Mouse (Mus musculus) liver, embryonic 13.5 days (tissue): Measurements from ENCODE around the gene Med16. TPM values are rescaled to one million over a fixed set of nuclear protein-coding genes. Genes with fewer than 3 reads are reported as not detected.

ENCODE experiments used
- ATAC-seq: fragments of 200-750 bp; cut with Nextera tagmentation; 2 replicates; pipeline ENCODE4 v1.8.0; 2017; ENCODE audit warnings: low read depth, mild to moderate bottlenecking, moderate number of reproducible peaks, moderate library complexity
- DNase-seq: peaks from one replicate; pipeline ENCODE4 v3.0.0; 2022
- H3K27ac ChIP-seq: fragments of 300-500 bp; sonication (generic); 2 replicates; pipeline ENCODE4 v1.5.1; 2015; ENCODE audit warnings: moderate library complexity, mild to moderate bottlenecking, inconsistent platforms
- H3K27me3 ChIP-seq: fragments of 300-500 bp; sonication (generic); 2 replicates; pipeline ENCODE4 v1.6.1; 2015; ENCODE audit warnings: mild to moderate bottlenecking, inconsistent platforms
- H3K36me3 ChIP-seq: fragments of 300-500 bp; sonication (generic); 2 replicates; pipeline ENCODE4 v1.6.1; 2015; ENCODE audit warnings: mild to moderate bottlenecking, inconsistent platforms
- H3K4me1 ChIP-seq: fragments of 300-500 bp; sonication (generic); replicated peaks from 2 replicates; pipeline ENCODE4 v1.6.1; 2015; ENCODE audit warnings: inconsistent platforms
- H3K4me2 ChIP-seq: fragments of 300-500 bp; sonication (generic); 2 replicates; pipeline ENCODE4 v1.6.1; 2015; ENCODE audit warnings: inconsistent platforms, mild to moderate bottlenecking, moderate library complexity
- H3K4me3 ChIP-seq: fragments of 300-500 bp; sonication (generic); replicated peaks from 2 replicates; pipeline ENCODE4 v1.5.1; 2015; ENCODE audit warnings: mild to moderate bottlenecking, inconsistent platforms
- H3K9ac ChIP-seq: fragments of 300-500 bp; sonication (generic); 2 replicates; pipeline ENCODE4 v1.6.1; 2015; ENCODE audit warnings: mild to moderate bottlenecking, inconsistent platforms
- H3K9me3 ChIP-seq: fragments of 300-500 bp; sonication (generic); replicated peaks from 2 replicates; pipeline ENCODE4 v1.6.1; 2016; ENCODE audit warnings: inconsistent platforms
- WGBS: fragments of 180-500 bp; shearing (Covaris S2); methylation state at CpG from one replicate; pipeline ENCODE4 v1.1.7; 2015; ENCODE audit not compliant: insufficient replicate concordance; 5-methylcytosine and 5-hydroxymethylcytosine counted together
- polyA plus RNA-seq: library from polyadenylated mRNA; unstranded; fragments of >200 nt; fragmentation: Nextera tagmentation; extraction: Ambion mirVana; gene quantifications from 2 replicates; pipeline ENCODE4 v1.2.1, GENCODE M21; 2015

The Med16 gene
- polyA plus RNA-seq, 1 experiment from 2014 or later = 16.9 TPM

DNA sequence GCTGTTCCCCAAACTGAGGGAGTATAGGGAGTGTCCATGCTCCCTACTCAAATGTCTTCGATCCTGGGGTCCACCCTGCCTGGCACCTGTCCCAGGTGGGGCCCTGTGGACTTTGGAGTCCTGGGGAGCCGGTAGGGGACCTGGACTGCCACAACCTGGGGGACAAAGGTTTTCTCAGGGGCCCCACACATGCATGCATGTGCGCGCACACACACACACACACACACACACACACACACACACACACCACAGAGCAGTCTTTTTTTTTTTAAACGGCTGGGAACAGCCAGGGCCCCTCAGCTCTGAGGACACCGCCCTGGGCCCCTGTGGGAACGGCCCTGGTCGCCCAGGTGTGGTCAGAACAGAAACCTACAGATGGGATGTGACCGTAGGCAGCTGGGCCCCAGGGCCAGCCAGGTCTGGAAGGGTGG lies 34.8 kb upstream of the Med16 start:
- H3K4me1 ChIP-seq = peaks cover 96% of the 10 kb centered on the region
- 0 out of 2 replicates have a peak overlapping the region, but pooled peaks have one; percentile 21 for H3K4me2 ChIP-seq
- peaks cover 17% of the 10 kb centered on the region for H3K36me3 ChIP-seq
- H3K27ac ChIP-seq = peak overlapping the region; percentile 70
- ATAC-seq = no peak
- DNase-seq = no peak
- WGBS = 39% methylated on average over 9 of the region's 9 CpGs
- H3K9me3 ChIP-seq = no peaks in the 10 kb centered on the region
- H3K27me3 ChIP-seq = no peaks in the 10 kb centered on the region
- H3K9ac ChIP-seq = peak overlapping the region; percentile 49
- no peak overlapping the region for H3K4me3 ChIP-seq

DNA sequence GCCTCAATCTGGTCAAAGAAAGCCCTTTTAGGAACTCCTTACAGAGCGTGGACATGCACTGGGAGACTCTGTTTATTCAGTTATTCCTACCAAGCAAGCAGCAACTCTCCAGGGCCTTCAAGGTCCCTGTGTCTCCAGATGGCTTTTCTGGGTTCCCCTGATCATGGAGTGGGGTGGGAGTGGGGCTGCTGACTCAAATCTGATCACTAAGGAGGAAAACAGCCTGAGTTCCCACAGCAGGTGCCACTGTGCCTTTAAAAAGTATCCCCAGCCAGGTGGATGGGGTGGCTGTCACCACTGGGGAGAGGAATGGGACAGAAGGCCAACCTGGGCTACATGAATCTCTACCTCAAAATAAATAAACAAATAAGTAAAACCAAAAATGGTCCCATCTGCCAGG lies 34.3 kb upstream of the Med16 start:
- no peaks in the 10 kb centered on the region for H3K27me3 ChIP-seq
- peaks cover 18% of the 10 kb centered on the region for H3K36me3 ChIP-seq
- H3K4me3 ChIP-seq = no peak overlapping the region
- 69% methylated on average over 1 of the region's 1 CpGs for WGBS
- peak overlapping the region; percentile 47 for H3K27ac ChIP-seq
- H3K4me2 ChIP-seq = 0 out of 2 replicates have a peak overlapping the region, but pooled peaks have one; percentile 21
- no peaks in the 10 kb centered on the region for H3K9me3 ChIP-seq
- no peak for DNase-seq
- no peak for ATAC-seq
- H3K4me1 ChIP-seq = peaks cover 98% of the 10 kb centered on the region
- H3K9ac ChIP-seq = 0 out of 2 replicates have a peak overlapping the region, but pooled peaks have one; percentile 49

GRCm38 (mm10) chr10:79940749-79941148 lies 32.0 kb upstream of the Med16 start:
- Histone ChIP-seq H3K36me3 (peaks cover 20% of the 10 kb centered on the region), H3K4me2 (no peak overlapping the region), H3K9ac (no peak overlapping the region), H3K4me1 (peaks cover 99% of the 10 kb centered on the region), H3K27me3 (no peaks in the 10 kb centered on the region), H3K9me3 (no peaks in the 10 kb centered on the region), H3K4me3 (no peak overlapping the region), H3K27ac (no peak overlapping the region)
- 28% methylated on average over 7 of the region's 7 CpGs for WGBS
- ATAC-seq (no peak), DNase-seq (no peak)

DNA sequence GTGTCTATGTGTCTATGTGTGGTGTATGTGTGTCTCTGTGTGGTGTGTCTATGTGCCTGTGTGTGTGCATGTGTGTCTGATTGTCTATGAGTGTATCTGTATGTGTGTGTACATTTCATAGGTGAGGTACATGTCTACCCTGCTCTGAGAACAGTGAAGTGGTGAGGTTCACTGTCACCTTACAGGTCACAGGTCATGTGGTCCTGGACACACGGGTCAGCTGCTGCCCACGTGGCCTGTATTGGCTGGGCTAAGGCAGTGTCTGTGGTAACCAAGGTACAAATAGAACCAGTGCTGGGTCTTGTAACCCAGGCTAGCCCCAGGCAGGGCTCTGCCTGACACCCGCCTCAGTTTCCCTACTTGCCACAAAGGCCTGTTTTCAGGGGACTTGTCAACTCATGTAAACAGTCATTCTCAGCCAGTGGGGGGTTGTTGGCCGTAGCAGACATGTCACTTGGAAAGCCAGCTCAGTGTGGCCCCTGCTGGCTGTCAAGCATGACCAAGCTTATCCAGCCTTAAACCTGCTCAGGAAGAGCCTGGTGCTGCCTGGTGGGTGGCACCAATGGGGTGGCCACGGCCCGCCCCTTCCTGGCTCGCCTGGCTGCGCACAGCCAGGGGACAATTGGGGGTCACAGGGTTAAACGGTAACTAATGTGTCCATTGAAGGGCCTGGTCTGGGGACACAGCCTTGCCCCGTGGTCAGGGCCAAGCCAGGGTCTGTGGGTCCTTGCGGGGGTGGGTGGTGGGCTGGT lies 29.2 kb upstream of the Med16 start:
- peak overlapping the region; percentile 6; the same call in 1 of the 2 replicates for H3K4me2 ChIP-seq
- no peak overlapping the region for H3K4me3 ChIP-seq
- peak; percentile 47 for ATAC-seq
- DNase-seq = no peak
- H3K27ac ChIP-seq = peak overlapping the region; percentile 75
- WGBS = 68% methylated on average over 11 of the region's 11 CpGs
- H3K4me1 ChIP-seq = peaks cover 98% of the 10 kb centered on the region
- H3K27me3 ChIP-seq = no peaks in the 10 kb centered on the region
- H3K9ac ChIP-seq = no peak overlapping the region
- peaks cover 45% of the 10 kb centered on the region for H3K36me3 ChIP-seq
- no peaks in the 10 kb centered on the region for H3K9me3 ChIP-seq

DNA sequence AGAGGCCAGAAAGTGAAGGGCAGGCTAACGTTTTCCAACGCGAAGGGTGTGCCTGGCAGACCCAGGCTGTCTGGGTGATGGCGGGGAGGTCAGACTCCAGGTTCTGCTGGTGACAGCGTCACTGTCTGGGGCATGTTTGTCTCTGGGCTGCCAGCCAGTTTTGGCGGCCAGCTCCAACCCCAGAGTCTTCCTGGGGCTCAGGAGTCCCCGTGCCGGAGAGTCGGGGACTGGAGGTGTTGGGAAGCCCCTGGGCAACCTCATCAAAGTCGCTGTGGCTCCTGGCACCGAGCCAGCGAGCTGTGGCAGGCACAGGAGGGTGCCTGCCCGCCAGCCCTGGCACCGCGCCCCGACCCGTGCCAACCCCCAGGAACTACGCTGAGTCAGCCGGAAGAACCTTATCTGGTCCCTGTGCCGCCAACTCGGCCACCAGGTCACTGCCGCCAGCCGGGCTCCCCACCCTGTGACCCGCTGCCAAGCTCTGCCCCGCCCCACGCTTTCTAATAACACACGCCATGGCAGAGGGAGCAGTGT lies 28.3 kb upstream of the Med16 start:
- H3K9me3 ChIP-seq = no peaks in the 10 kb centered on the region
- DNase-seq (no peak), ATAC-seq (0 out of 2 replicates have a peak, but pooled peaks have one; percentile 7)
- peak overlapping the region; percentile 13; the same call in 1 of the 2 replicates for H3K9ac ChIP-seq
- H3K27ac ChIP-seq = peak overlapping the region; percentile 75
- H3K4me3 ChIP-seq = no peak overlapping the region
- H3K4me2 ChIP-seq = peak overlapping the region; percentile 19; the same call in 1 of the 2 replicates
- WGBS = 61% methylated on average over 27 of the region's 27 CpGs
- peaks cover 98% of the 10 kb centered on the region for H3K4me1 ChIP-seq
- no peaks in the 10 kb centered on the region for H3K27me3 ChIP-seq
- peaks cover 54% of the 10 kb centered on the region for H3K36me3 ChIP-seq

- 61% methylated on average over 10 of the region's 10 CpGs for WGBS
- H3K36me3 ChIP-seq = peaks cover 57% of the 10 kb centered on the region
Observed at GRCm38 (mm10) chr10:79936284-79936910, 27.7 kb upstream of the Med16 start.

GRCm38 (mm10) chr10:79934794-79935569 lies 26.3 kb upstream of the Med16 start:
- WGBS = 84% methylated on average over 16 of the region's 16 CpGs
- H3K27me3 ChIP-seq = no peaks in the 10 kb centered on the region
- H3K4me1 ChIP-seq = peaks cover 98% of the 10 kb centered on the region
- no peaks in the 10 kb centered on the region for H3K9me3 ChIP-seq
- no peak overlapping the region for H3K4me3 ChIP-seq
- peaks cover 65% of the 10 kb centered on the region for H3K36me3 ChIP-seq
- no peak overlapping the region for H3K4me2 ChIP-seq
- DNase-seq = no peak
- ATAC-seq = no peak
- H3K9ac ChIP-seq = no peak overlapping the region
- H3K27ac ChIP-seq = peak overlapping the region; percentile 10; the same call in 1 of the 2 replicates

More at GRCm38 (mm10) chr10:79936284-79936910, 27.7 kb upstream of the Med16 start:
- Histone ChIP-seq H3K4me2 (peak overlapping the region; percentile 19; the same call in 1 of the 2 replicates), H3K4me1 (peaks cover 99% of the 10 kb centered on the region), H3K27me3 (no peaks in the 10 kb centered on the region), H3K27ac (peak overlapping the region; percentile 75), H3K9me3 (no peaks in the 10 kb centered on the region), H3K9ac (no peak overlapping the region), H3K4me3 (no peak overlapping the region)
- ATAC-seq = no peak
- DNase-seq = no peak

DNA sequence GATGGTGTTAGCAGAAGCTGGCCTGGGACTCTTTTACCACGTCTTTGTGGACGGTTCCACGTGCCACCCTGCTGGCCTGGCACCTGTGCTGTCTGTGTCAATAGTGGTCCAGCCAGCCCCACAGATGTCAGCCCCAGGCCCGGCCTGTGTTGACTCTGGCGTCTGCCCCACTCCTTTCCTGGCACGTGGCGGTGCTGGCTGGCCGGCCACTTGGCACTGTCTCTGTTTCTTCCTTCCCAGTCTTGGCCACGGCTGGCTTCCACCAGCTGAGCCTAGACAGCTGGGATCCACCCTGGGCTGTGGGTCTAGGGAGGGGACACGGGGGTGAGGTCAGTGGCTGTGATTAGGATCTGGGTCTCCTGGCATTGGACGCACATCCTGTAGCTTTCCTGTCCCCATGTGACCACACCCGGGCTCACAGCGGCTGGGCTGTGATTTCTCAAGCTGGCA lies 25.6 kb upstream of the Med16 start:
- no peak overlapping the region for H3K4me3 ChIP-seq
- no peaks in the 10 kb centered on the region for H3K9me3 ChIP-seq
- no peaks in the 10 kb centered on the region for H3K27me3 ChIP-seq
- H3K36me3 ChIP-seq = peaks cover 59% of the 10 kb centered on the region
- WGBS = 58% methylated on average over 13 of the region's 13 CpGs
- H3K9ac ChIP-seq = no peak overlapping the region
- H3K4me1 ChIP-seq = peaks cover 98% of the 10 kb centered on the region
- H3K27ac ChIP-seq = peak overlapping the region; percentile 10; the same call in 1 of the 2 replicates
- H3K4me2 ChIP-seq = no peak overlapping the region
- DNase-seq (no peak), ATAC-seq (no peak)

DNA sequence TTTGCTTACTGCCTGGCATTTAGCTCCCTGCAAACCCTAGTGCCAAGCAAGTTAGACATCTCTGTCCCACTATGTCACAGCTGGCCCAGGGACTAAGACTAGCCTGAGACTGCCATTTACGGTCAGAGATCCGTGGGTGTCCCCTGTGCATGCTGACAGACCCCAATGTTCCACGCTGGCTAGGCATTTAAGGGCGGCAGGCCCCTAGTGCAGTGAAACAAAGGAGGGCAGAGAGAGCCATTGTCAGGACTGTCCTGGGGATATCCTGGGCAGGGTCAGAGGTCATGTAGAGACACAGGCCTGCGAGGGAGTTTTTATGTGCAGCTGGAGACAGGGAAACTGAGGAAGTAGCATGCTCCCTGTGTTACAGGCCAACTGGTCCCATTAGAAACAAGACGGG lies 25.1 kb upstream of the Med16 start:
- peaks cover 98% of the 10 kb centered on the region for H3K4me1 ChIP-seq
- no peaks in the 10 kb centered on the region for H3K9me3 ChIP-seq
- no peak overlapping the region for H3K9ac ChIP-seq
- no peak for DNase-seq
- WGBS = 80% methylated on average over 6 of the region's 6 CpGs
- ATAC-seq = no peak
- peak overlapping the region; percentile 10; the same call in 1 of the 2 replicates for H3K27ac ChIP-seq
- H3K27me3 ChIP-seq = no peaks in the 10 kb centered on the region
- peaks cover 59% of the 10 kb centered on the region for H3K36me3 ChIP-seq
- H3K4me2 ChIP-seq = 0 out of 2 replicates have a peak overlapping the region, but pooled peaks have one; percentile 2
- no peak overlapping the region for H3K4me3 ChIP-seq

GRCm38 (mm10) chr10:79933145-79933679 lies 24.5 kb upstream of the Med16 start:
- Histone ChIP-seq H3K4me1 (peaks cover 96% of the 10 kb centered on the region), H3K9me3 (no peaks in the 10 kb centered on the region), H3K36me3 (peaks cover 56% of the 10 kb centered on the region), H3K27me3 (no peaks in the 10 kb centered on the region), H3K4me3 (no peak overlapping the region), H3K27ac (no peak overlapping the region), H3K4me2 (0 out of 2 replicates have a peak overlapping the region, but pooled peaks have one; percentile 2), H3K9ac (no peak overlapping the region)
- DNase-seq (no peak), ATAC-seq (no peak)
- 68% methylated on average over 9 of the region's 9 CpGs for WGBS
